Mouse (Mus musculus) bone marrow macrophage, adult 2 months (primary cell): ENCODE measurements at regions not wholly inside any gene's neighbourhood (a gene's known extent, or its start where the extent isn't known, plus 50 kb on each side); places are given as distances from the start of the nearest gene placed in this dataset.

Experiments
- H3K27ac ChIP-seq: 2 replicates; pipeline ENCODE4 v1.5.1; 2012; ENCODE audit warnings: low read depth, low read length; ENCODE audit not compliant: insufficient read depth
- H3K4me1 ChIP-seq: 2 replicates; pipeline ENCODE4 v1.6.1; 2012; ENCODE audit warnings: low read length; ENCODE audit not compliant: control insufficient read depth, insufficient read depth
- H3K4me3 ChIP-seq: 2 replicates; pipeline ENCODE4 v1.5.1; 2012; ENCODE audit warnings: mild to moderate bottlenecking, low read length, moderate library complexity; ENCODE audit not compliant: insufficient read depth
- CTCF ChIP-seq: IDR thresholded peaks from 2 replicates; pipeline ENCODE4 v1.5.1; 2012; ENCODE audit warnings: low read depth, mild to moderate bottlenecking, low read length, moderate library complexity
- POLR2A ChIP-seq: IDR thresholded peaks from 2 replicates; pipeline ENCODE4 v1.6.1; 2012; ENCODE audit warnings: mild to moderate bottlenecking, low read depth, low read length, borderline replicate concordance

DNA sequence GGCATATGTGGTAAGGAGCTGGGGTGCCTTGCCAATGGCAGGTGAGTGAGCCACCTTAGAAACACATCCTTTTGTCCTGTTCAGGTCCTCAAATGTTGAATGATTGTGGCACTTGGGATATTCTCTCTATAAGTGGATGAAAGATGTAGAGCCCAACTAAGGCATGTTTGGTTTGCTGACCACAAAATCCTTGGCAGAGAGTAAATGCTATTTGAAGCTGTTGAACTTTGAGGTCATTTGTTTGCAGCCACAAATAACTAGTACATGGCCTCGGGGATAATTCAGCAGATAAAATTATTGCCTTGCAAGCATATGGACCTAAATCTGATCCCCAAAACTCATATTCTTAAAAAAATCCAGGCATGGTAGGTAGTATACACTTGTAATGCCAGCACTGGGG lies 281.2 kb downstream of the Cd47 start:
- Histone ChIP-seq H3K4me1 (no peaks in the 10 kb centered on the region), H3K27ac (no peak overlapping the region), H3K4me3 (no peak overlapping the region)
- TF ChIP-seq POLR2A: no peak
- no peak for TF ChIP-seq CTCF

DNA sequence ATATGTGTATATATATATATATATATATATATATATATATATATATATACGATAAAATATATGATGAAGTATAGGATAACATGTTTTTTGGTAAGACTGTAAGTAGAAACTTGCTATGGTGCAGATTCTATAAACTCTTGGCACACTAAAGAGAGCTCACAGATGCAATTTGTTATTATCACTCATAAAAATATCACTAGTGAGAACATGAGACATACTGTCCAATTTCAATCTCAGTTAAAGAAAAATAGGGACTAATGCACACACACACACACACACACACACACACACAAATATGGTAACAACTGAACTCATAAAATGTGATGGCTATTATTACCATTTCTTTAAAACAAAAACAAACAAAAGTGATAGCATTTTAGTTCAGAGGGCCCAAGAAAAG lies 292.0 kb downstream of the Cd47 start:
- Histone ChIP-seq H3K4me1 (peaks cover 17% of the 10 kb centered on the region), H3K4me3 (no peak overlapping the region), H3K27ac (no peak overlapping the region)
- no peak for TF ChIP-seq CTCF
- no peak for TF ChIP-seq POLR2A

DNA sequence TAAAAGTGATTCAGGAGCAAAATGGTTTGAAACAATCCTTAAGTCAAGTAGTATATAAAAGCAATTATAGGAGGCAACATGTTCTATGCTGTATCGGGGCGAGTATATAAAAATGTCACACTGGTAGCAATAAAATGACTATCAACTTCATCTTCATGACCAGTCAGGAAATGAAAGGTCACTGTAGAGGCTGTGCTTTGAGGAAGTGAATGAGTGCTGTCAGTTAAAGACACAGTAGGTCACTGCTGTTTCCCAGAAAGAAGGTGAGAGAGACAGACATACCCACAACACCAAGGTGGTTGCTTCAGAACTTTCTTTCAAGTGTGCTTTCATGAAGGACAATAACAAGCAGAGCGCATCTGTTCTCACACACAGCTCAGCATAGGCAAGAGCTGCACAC lies 292.4 kb downstream of the Cd47 start:
- TF ChIP-seq POLR2A (no peak), CTCF (no peak)
- Histone ChIP-seq H3K4me3 (no peak overlapping the region), H3K4me1 (peaks cover 18% of the 10 kb centered on the region), H3K27ac (no peak overlapping the region)

DNA sequence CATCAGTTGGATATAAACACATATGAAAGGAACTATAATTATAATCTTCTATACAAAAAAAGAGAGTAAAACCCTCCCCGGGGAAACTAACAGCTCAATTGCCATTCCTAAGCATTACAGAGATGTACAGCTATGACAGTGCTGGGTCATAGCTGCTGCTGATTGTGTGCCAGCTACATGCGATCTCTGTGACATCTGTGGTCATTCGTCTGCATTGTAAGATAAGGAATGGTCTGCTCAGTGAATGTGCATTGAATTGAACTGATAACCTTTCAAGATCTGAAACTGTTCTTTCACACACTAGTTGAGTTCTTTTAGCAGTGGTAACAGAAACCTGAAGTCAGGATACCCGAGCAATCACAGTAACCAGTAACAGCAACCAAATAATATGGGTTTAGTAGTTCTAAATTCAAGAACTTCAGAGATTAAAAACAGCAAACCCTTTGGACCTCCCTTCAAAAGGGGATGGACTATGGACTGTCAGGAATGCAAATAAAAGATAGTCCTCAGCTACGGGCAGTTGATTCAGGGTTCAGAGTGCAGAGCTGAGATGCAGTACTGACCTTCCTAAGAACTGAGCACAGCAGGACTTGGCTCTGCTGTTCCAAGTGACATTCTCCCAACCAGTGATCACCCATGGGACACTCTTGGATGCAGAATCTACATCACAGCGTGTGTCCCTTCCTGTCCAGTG lies 295.7 kb downstream of the Cd47 start:
- Histone ChIP-seq H3K27ac (peak overlapping the region; percentile 77), H3K4me3 (peak overlapping the region; percentile 0; the same call in 1 of the 2 replicates), H3K4me1 (peaks cover 18% of the 10 kb centered on the region)
- TF ChIP-seq CTCF (no peak), POLR2A (no peak)

DNA sequence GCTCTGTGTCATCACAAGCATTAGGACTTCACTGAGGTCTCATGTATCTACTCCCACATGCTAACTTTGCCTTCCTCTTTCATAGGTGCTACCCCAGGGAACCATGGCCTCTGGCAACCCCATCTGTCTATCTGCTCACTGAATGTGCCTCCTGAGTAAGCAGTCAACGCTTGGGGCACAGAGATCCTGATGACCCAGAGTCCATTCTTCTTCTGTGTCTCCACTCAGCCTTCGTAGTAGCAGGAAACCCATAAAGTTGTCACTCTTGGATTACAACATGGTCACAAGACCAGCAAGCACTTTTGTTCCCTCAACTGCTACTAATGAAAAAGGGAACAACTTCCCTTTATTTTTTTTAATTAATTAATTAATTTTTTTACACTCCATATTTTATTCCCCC lies 296.2 kb downstream of the Cd47 start:
- TF ChIP-seq CTCF (no peak), POLR2A (no peak)
- H3K4me1 ChIP-seq: peaks cover 18% of the 10 kb centered on the region
- peak overlapping the region; percentile 0; the same call in 1 of the 2 replicates for H3K4me3 ChIP-seq
- peak overlapping the region; percentile 77 for H3K27ac ChIP-seq

DNA sequence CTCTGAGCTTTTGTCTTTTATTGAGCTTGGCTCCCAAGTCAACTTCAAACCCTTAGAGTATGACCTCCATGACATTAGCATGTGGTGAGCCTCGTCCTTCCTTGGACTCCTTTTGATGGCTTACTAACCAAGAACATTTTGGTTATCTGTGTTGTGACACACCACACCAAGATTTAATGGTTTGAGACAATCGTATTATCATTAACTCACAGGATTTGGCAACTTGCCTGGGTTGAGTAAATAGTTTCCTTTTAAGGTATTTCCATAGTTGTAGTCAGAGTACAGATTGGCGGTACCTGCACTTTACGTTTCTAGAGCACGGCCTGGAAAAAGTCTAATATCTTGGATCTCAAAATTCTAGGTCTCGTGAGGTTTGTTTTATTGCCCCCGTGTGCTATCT lies 303.0 kb downstream of the Cd47 start:
- Histone ChIP-seq H3K27ac (no peak overlapping the region), H3K4me1 (no peaks in the 10 kb centered on the region), H3K4me3 (no peak overlapping the region)
- TF ChIP-seq CTCF (no peak), POLR2A (no peak)

DNA sequence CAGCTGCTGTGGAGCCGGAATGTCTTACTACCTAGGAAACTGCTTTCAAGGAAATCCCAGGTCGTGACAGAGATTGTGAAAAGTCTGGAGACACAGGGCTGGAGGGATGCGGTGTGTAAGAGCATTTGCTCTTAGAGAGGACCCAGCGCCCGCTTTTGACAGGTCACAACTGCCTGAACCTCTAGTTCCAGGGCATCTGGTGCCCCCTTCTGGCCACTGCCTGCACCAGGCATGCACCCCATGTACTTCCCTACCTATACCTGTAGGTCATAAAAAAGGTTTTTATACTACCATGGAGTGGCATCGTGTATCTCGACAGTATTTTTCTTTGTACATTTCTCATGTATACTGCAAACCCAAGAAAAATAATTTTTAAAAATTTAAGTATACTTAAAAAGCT lies 314.0 kb downstream of the Bbx start:
- Histone ChIP-seq H3K27ac (no peak overlapping the region), H3K4me3 (no peak overlapping the region), H3K4me1 (no peaks in the 10 kb centered on the region)
- TF ChIP-seq CTCF: peak; percentile 35; the same call in 1 of the 2 replicates
- no peak for TF ChIP-seq POLR2A

DNA sequence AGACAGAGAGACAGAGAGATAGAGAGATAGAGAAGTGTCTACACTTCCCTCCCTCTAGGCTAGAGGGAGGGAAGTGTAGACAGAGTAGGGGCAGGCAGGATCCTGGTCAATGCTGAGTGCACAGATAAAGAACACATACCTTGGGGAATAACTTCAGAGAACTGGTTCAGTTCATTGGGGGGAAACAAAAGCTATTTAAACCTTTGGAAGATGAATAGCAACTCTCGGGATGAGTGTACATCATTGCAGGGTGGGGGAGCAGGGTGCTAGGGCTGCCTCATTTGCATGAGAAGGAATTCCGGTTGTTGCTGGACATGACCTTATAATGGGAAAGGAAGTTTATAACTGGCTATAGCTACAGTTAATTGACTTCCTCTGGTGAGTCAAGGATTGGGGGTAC lies 309.7 kb downstream of the Bbx start:
- Histone ChIP-seq H3K27ac (no peak overlapping the region), H3K4me1 (no peaks in the 10 kb centered on the region), H3K4me3 (no peak overlapping the region)
- TF ChIP-seq POLR2A (no peak), CTCF (no peak)

DNA sequence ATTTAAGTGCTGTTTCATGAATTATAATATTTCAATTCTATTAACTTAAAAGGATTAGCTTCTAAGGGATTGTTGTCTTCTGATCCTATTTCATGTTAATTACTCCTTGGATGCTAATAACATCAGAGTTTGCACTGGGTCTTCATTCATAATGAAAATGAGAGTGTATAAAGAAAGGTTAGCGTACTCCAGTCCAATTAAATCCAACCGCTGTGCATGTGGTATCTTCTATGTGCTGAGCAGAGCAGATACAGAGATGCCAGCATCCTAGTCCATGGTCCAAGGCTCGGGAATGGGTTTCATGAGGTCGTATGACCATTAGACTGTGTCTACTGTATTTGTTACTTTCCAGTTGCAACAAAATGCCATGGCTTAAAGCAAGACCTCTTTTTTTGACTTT lies 307.5 kb downstream of the Bbx start:
- H3K4me3 ChIP-seq: no peak overlapping the region
- no peak for TF ChIP-seq CTCF
- TF ChIP-seq POLR2A: no peak
- H3K4me1 ChIP-seq: no peaks in the 10 kb centered on the region
- no peak overlapping the region for H3K27ac ChIP-seq

DNA sequence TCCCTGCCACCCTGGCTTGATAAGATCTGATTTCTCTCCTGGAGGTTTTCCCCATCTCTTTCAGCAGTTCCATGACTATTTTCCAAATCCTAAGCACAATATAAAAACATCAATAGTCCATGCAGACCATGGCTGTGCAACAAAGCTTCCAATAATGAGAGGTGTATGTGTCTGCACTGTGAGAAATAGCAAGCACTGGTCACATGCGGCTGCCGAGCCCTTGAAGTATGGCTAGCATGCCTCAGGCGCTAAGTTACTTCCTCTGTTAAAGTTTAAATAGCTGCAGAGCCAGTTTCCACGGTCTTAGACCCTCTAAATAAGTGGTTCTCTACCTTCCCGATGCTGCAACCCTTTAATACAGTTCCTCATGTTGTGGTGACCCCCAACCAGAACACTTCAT lies 306.6 kb downstream of the Bbx start:
- no peak overlapping the region for H3K4me3 ChIP-seq
- H3K4me1 ChIP-seq: no peaks in the 10 kb centered on the region
- TF ChIP-seq CTCF (no peak), POLR2A (no peak)

DNA sequence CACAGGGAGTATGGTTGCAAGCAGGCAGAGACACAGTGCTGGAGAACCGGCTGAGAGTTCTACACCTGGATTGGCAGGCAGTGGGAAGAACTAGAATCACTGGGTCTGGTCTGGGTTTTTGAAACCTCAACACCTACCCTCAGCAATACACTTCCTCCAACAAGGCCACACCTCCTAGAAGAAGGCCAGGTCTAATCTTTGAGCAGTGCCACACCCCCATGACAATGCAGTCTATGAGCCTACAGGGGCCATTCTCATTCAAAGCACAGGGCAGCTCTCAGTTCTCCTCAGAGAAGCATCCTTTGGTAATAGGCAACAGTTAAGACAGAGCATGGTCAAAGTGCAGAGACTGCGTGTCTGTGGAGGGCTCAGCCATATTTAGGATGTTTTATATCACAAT lies 300.8 kb downstream of the Bbx start:
- H3K27ac ChIP-seq: no peak overlapping the region
- H3K4me1 ChIP-seq: no peaks in the 10 kb centered on the region
- TF ChIP-seq POLR2A: no peak
- no peak overlapping the region for H3K4me3 ChIP-seq

More for the DNA sequence above, 306.6 kb downstream of the Bbx start:
- H3K27ac ChIP-seq: no peak overlapping the region
